Mouse (Mus musculus): Measurements from ENCODE around the gene Fryl. TPM values are rescaled to one million over a fixed set of nuclear protein-coding genes. Genes with fewer than 3 reads are reported as not detected.
A peak's percentile ranks its signal among the peaks of the same experiment; 100 is the strongest.

The Fryl gene
- polyA plus RNA-seq, 1 experiment: 157 TPM

- Histone ChIP-seq H3K27ac (ENCODE audit: control insufficient read depth, insufficient read depth, low read depth, low read length, poor library complexity) (no peak overlapping the region), H3K4me1 (ENCODE audit: control insufficient read depth, insufficient read depth, low read length) (peaks cover 1% of the 10 kb centered on the region; the same call in 1 of the 2 replicates), H3K4me3 (replicated peaks; ENCODE audit: control insufficient read depth, low read depth, low read length) (peak overlapping the region; percentile 80)
- WGBS: 2% methylated on average over 5 of the region's 5 CpGs
- TF ChIP-seq CTCF (IDR thresholded peaks at IDR 0.05; ENCODE audit: control insufficient read depth, insufficient read depth, low read length) (no peak), POLR2A (IDR thresholded peaks at IDR 0.05; ENCODE audit: borderline replicate concordance, control insufficient read depth, low read depth, low read length) (no peak)
Observed at GRCm38 (mm10) chr5:73254660-73255059, 1.8 kb downstream of the Fryl start.

GRCm38 (mm10) chr5:73252739-73253138 lies 3.7 kb downstream of the Fryl start:
- Histone ChIP-seq H3K4me1 (ENCODE audit: control insufficient read depth, insufficient read depth, low read length) (peaks cover 1% of the 10 kb centered on the region; the same call in 1 of the 2 replicates), H3K27ac (ENCODE audit: control insufficient read depth, insufficient read depth, low read depth, low read length, poor library complexity) (0 out of 2 replicates have a peak overlapping the region, but pooled peaks have one; percentile 31), H3K4me3 (replicated peaks; ENCODE audit: control insufficient read depth, low read depth, low read length) (no peak overlapping the region)
- no peak for TF ChIP-seq CTCF (IDR thresholded peaks at IDR 0.05; ENCODE audit: control insufficient read depth, insufficient read depth, low read length)
- TF ChIP-seq POLR2A (IDR thresholded peaks at IDR 0.05; ENCODE audit: borderline replicate concordance, control insufficient read depth, low read depth, low read length): no peak

GRCm38 (mm10) chr5:73249341-73249740 lies 7.1 kb downstream of the Fryl start:
- WGBS: 86% methylated on average over 4 of the region's 4 CpGs
- H3K4me1 ChIP-seq (ENCODE audit: control insufficient read depth, insufficient read depth, low read length): peaks cover 3% of the 10 kb centered on the region; the same call in 1 of the 2 replicates
- H3K4me3 ChIP-seq (replicated peaks; ENCODE audit: control insufficient read depth, low read depth, low read length): no peak overlapping the region
- H3K27ac ChIP-seq (ENCODE audit: control insufficient read depth, insufficient read depth, low read depth, low read length, poor library complexity): no peak overlapping the region
- TF ChIP-seq POLR2A (IDR thresholded peaks at IDR 0.05; ENCODE audit: borderline replicate concordance, control insufficient read depth, low read depth, low read length) (no peak), CTCF (IDR thresholded peaks at IDR 0.05; ENCODE audit: control insufficient read depth, insufficient read depth, low read length) (no peak)

GRCm38 (mm10) chr5:73248211-73248610 lies 8.2 kb downstream of the Fryl start:
- WGBS: 91% methylated on average over 8 of the region's 8 CpGs
- TF ChIP-seq CTCF (IDR thresholded peaks at IDR 0.05; ENCODE audit: control insufficient read depth, insufficient read depth, low read length): no peak
- no peak for TF ChIP-seq POLR2A (IDR thresholded peaks at IDR 0.05; ENCODE audit: borderline replicate concordance, control insufficient read depth, low read depth, low read length)
- Histone ChIP-seq H3K4me3 (replicated peaks; ENCODE audit: control insufficient read depth, low read depth, low read length) (no peak overlapping the region), H3K27ac (ENCODE audit: control insufficient read depth, insufficient read depth, low read depth, low read length, poor library complexity) (no peak overlapping the region), H3K4me1 (ENCODE audit: control insufficient read depth, insufficient read depth, low read length) (peaks cover 3% of the 10 kb centered on the region; the same call in 1 of the 2 replicates)

GRCm38 (mm10) chr5:73246414-73246813 lies 10.0 kb downstream of the Fryl start:
- TF ChIP-seq POLR2A (IDR thresholded peaks at IDR 0.05; ENCODE audit: borderline replicate concordance, control insufficient read depth, low read depth, low read length) (no peak), CTCF (IDR thresholded peaks at IDR 0.05; ENCODE audit: control insufficient read depth, insufficient read depth, low read length) (no peak)
- no peak overlapping the region for H3K27ac ChIP-seq (ENCODE audit: control insufficient read depth, insufficient read depth, low read depth, low read length, poor library complexity)
- H3K4me3 ChIP-seq (replicated peaks; ENCODE audit: control insufficient read depth, low read depth, low read length): no peak overlapping the region
- WGBS: 71% methylated on average over 6 of the region's 6 CpGs
- H3K4me1 ChIP-seq (ENCODE audit: control insufficient read depth, insufficient read depth, low read length): peaks cover 6% of the 10 kb centered on the region

GRCm38 (mm10) chr5:73244403-73244802 lies 12.0 kb downstream of the Fryl start:
- 90% methylated on average over 13 of the region's 13 CpGs for WGBS
- H3K27ac ChIP-seq (ENCODE audit: control insufficient read depth, insufficient read depth, low read depth, low read length, poor library complexity): no peak overlapping the region
- H3K4me3 ChIP-seq (replicated peaks; ENCODE audit: control insufficient read depth, low read depth, low read length): no peak overlapping the region
- peaks cover 9% of the 10 kb centered on the region for H3K4me1 ChIP-seq (ENCODE audit: control insufficient read depth, insufficient read depth, low read length)
- TF ChIP-seq POLR2A (IDR thresholded peaks at IDR 0.05; ENCODE audit: borderline replicate concordance, control insufficient read depth, low read depth, low read length): no peak
- no peak for TF ChIP-seq CTCF (IDR thresholded peaks at IDR 0.05; ENCODE audit: control insufficient read depth, insufficient read depth, low read length)

- Histone ChIP-seq H3K27ac (ENCODE audit: control insufficient read depth, insufficient read depth, low read depth, low read length, poor library complexity) (no peak overlapping the region), H3K4me1 (ENCODE audit: control insufficient read depth, insufficient read depth, low read length) (peaks cover 9% of the 10 kb centered on the region), H3K4me3 (replicated peaks; ENCODE audit: control insufficient read depth, low read depth, low read length) (no peak overlapping the region)
- TF ChIP-seq POLR2A (IDR thresholded peaks at IDR 0.05; ENCODE audit: borderline replicate concordance, control insufficient read depth, low read depth, low read length) (no peak), CTCF (IDR thresholded peaks at IDR 0.05; ENCODE audit: control insufficient read depth, insufficient read depth, low read length) (no peak)
- WGBS: 84% methylated on average over 8 of the region's 8 CpGs
Observed at GRCm38 (mm10) chr5:73241966-73242365, 14.5 kb downstream of the Fryl start.

- no peak overlapping the region; the same call in 1 of the 2 replicates for H3K27ac ChIP-seq (ENCODE audit: control insufficient read depth, insufficient read depth, low read depth, low read length, poor library complexity)
- whole genome bisulfite sequencing: 5% methylated on average over 10 of the region's 10 CpGs
- peaks cover 9% of the 10 kb centered on the region for H3K4me1 ChIP-seq (ENCODE audit: control insufficient read depth, insufficient read depth, low read length)
Observed at GRCm38 (mm10) chr5:73241332-73241731, 15.1 kb downstream of the Fryl start.

GRCm38 (mm10) chr5:73240391-73240790 lies 16.0 kb downstream of the Fryl start:
- WGBS: 92% methylated on average over 6 of the region's 6 CpGs
- no peak overlapping the region for H3K4me3 ChIP-seq (replicated peaks; ENCODE audit: control insufficient read depth, low read depth, low read length)
- H3K4me1 ChIP-seq (ENCODE audit: control insufficient read depth, insufficient read depth, low read length): peaks cover 7% of the 10 kb centered on the region
- H3K27ac ChIP-seq (ENCODE audit: control insufficient read depth, insufficient read depth, low read depth, low read length, poor library complexity): no peak overlapping the region
- TF ChIP-seq CTCF (IDR thresholded peaks at IDR 0.05; ENCODE audit: control insufficient read depth, insufficient read depth, low read length) (no peak), POLR2A (IDR thresholded peaks at IDR 0.05; ENCODE audit: borderline replicate concordance, control insufficient read depth, low read depth, low read length) (no peak)

More at GRCm38 (mm10) chr5:73241332-73241731, 15.1 kb downstream of the Fryl start:
- H3K4me3 ChIP-seq (replicated peaks; ENCODE audit: control insufficient read depth, low read depth, low read length): no peak overlapping the region
- TF ChIP-seq CTCF (IDR thresholded peaks at IDR 0.05; ENCODE audit: control insufficient read depth, insufficient read depth, low read length): no peak

Measured in bone marrow, adult 2 months (tissue).